Mouse (Mus musculus): Measurements from ENCODE around the gene Trappc2. TPM values are rescaled to one million over a fixed set of nuclear protein-coding genes. Genes with fewer than 3 reads are reported as not detected.

Gene Trappc2
- total RNA-seq, 2 experiments from 2014 or later = 57.7 to 59.9 TPM

Other genes with a start within 250 kb of the Trappc2 start
- 100 to 1,000 TPM; 698 to 732 TPM for gene Gpm6b, start 201.7 kb upstream of the Trappc2 start, total RNA-seq (2021)
- gene Ofd1, start 130 bp downstream of the Trappc2 start, total RNA-seq (2021) = 1 to 10 TPM; 4.6 to 4.8 TPM
- gene Rab9, start 39.3 kb downstream of the Trappc2 start, total RNA-seq (2021) = 10 to 100 TPM; 37.8 to 38.7 TPM
- 1 to 10 TPM; 1.3 to 1.8 TPM for gene Tceanc, start 78.0 kb downstream of the Trappc2 start, total RNA-seq (2021)
- 1 to 10 TPM; 4.9 TPM for gene Egfl6, start 145.1 kb downstream of the Trappc2 start, total RNA-seq (2021)